Mouse (Mus musculus): Measurements from ENCODE around the gene Rapgef6. TPM values are rescaled to one million over a fixed set of nuclear protein-coding genes. Genes with fewer than 3 reads are reported as not detected.

Gene Rapgef6
- polyA plus RNA-seq, 1 experiment = 11.1 TPM

GRCm38 (mm10) chr11:54675792-54676489 lies 153.3 kb downstream of the Rapgef6 start:
- DNase-seq (ENCODE audit: low read depth, low spot score) = no peak
- 99% methylated on average over 2 of the region's 2 CpGs for WGBS

GRCm38 (mm10) chr11:54679141-54679540 lies 156.5 kb downstream of the Rapgef6 start:
- no peak for DNase-seq (ENCODE audit: low read depth, low spot score)
- WGBS = 93% methylated on average over 2 of the region's 2 CpGs

- DNase-seq (ENCODE audit: low read depth, low spot score) = no peak
- WGBS = 92% methylated on average over 2 of the region's 2 CpGs
Measured at GRCm38 (mm10) chr11:54684831-54685230, 162.2 kb downstream of the Rapgef6 start.

- 85% methylated on average over 4 of the region's 4 CpGs for WGBS
- DNase-seq (ENCODE audit: low read depth, low spot score) = no peak
Measured at GRCm38 (mm10) chr11:54690171-54690570, 167.5 kb downstream of the Rapgef6 start.

- 62% methylated on average over 4 of the region's 4 CpGs for WGBS
- no peak for DNase-seq (ENCODE audit: low read depth, low spot score)
Measured at GRCm38 (mm10) chr11:54691179-54691578, 168.5 kb downstream of the Rapgef6 start.

- WGBS = 57% methylated on average over 6 of the region's 6 CpGs
- DNase-seq (ENCODE audit: low read depth, low spot score) = no peak
Measured at GRCm38 (mm10) chr11:54693696-54694095, 171.0 kb downstream of the Rapgef6 start.

- 73% methylated on average over 8 of the region's 8 CpGs for WGBS
- DNase-seq (ENCODE audit: low read depth, low spot score) = no peak
Measured at GRCm38 (mm10) chr11:54694291-54694690, 171.6 kb downstream of the Rapgef6 start.

- no peak for DNase-seq (ENCODE audit: low read depth, low spot score)
- WGBS = 56% methylated on average over 4 of the region's 4 CpGs
Measured at GRCm38 (mm10) chr11:54695951-54696350, 173.3 kb downstream of the Rapgef6 start.

- 87% methylated on average over 5 of the region's 5 CpGs for WGBS
- no peak for DNase-seq (ENCODE audit: low read depth, low spot score)
Measured at GRCm38 (mm10) chr11:54697611-54698010, 175.0 kb downstream of the Rapgef6 start.

- DNase-seq (ENCODE audit: low read depth, low spot score) = no peak
- WGBS = 85% methylated on average over 7 of the region's 7 CpGs
Measured at GRCm38 (mm10) chr11:54698636-54699035, 176.0 kb downstream of the Rapgef6 start.

GRCm38 (mm10) chr11:54699972-54700371 lies 177.3 kb downstream of the Rapgef6 start:
- 73% methylated on average over 3 of the region's 3 CpGs for WGBS
- DNase-seq (ENCODE audit: low read depth, low spot score) = no peak

GRCm38 (mm10) chr11:54701848-54702247 lies 179.2 kb downstream of the Rapgef6 start:
- no peak for DNase-seq (ENCODE audit: low read depth, low spot score)

GRCm38 (mm10) chr11:54703306-54703705 lies 180.7 kb downstream of the Rapgef6 start:
- DNase-seq (ENCODE audit: low read depth, low spot score) = peak; percentile 40
- WGBS = 28% methylated on average over 4 of the region's 4 CpGs

More at GRCm38 (mm10) chr11:54701848-54702247, 179.2 kb downstream of the Rapgef6 start:
- 69% methylated on average over 8 of the region's 8 CpGs for WGBS

- no peak for DNase-seq (ENCODE audit: low read depth, low spot score)
- 78% methylated on average over 2 of the region's 2 CpGs for WGBS
Measured at GRCm38 (mm10) chr11:54708153-54708552, 185.5 kb downstream of the Rapgef6 start.

GRCm38 (mm10) chr11:54709645-54710044 lies 187.0 kb downstream of the Rapgef6 start:
- DNase-seq (ENCODE audit: low read depth, low spot score) = no peak
- 46% methylated on average over 2 of the region's 2 CpGs for WGBS

- no peak for DNase-seq (ENCODE audit: low read depth, low spot score)
- WGBS = 84% methylated on average over 4 of the region's 4 CpGs
Measured at GRCm38 (mm10) chr11:54710512-54711293, 188.1 kb downstream of the Rapgef6 start.

GRCm38 (mm10) chr11:54712849-54713248 lies 190.2 kb downstream of the Rapgef6 start:
- WGBS = 69% methylated on average over 2 of the region's 2 CpGs
- no peak for DNase-seq (ENCODE audit: low read depth, low spot score)

GRCm38 (mm10) chr11:54717893-54718292 lies 195.2 kb downstream of the Rapgef6 start:
- DNase-seq (ENCODE audit: low read depth, low spot score) = no peak
- 93% methylated on average over 3 of the region's 3 CpGs for WGBS

GRCm38 (mm10) chr11:54718601-54719000 lies 196.0 kb downstream of the Rapgef6 start:
- 86% methylated on average over 3 of the region's 3 CpGs for WGBS
- DNase-seq (ENCODE audit: low read depth, low spot score) = no peak

- 78% methylated on average over 6 of the region's 6 CpGs for WGBS
- no peak for DNase-seq (ENCODE audit: low read depth, low spot score)
Measured at GRCm38 (mm10) chr11:54722057-54722456, 199.4 kb downstream of the Rapgef6 start.

Data from large intestine, adult 2 months (tissue).